Mouse (Mus musculus): Measurements from ENCODE around the gene Adap1. TPM values are rescaled to one million over a fixed set of nuclear protein-coding genes. Genes with fewer than 3 reads are reported as not detected.

Adap1 gene
- total and polyA plus RNA-seq, 2 experiments from 2014 or later = 0.53 to 1.00 TPM

DNA sequence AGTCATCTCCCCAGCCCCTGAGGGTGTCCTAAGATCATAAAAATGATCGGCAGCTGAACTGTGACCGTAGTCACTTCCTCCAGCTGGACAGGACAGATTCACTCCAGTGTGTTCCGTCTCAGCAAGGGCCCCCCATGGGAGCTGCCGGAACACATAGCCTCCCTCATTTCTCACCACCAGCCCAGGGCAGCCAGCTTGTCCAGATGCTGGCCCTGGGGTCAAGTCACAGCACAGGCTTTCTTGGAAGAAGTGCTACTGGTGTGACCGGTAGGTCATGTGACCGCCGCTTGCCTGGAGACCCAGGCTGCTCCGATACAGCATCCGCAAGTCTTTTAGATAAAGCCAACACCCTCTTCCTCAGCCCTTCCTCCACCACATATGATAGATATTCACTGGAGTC, 11.9 kb downstream of the Adap1 start:
- Histone ChIP-seq H3K36me3 (replicated peaks; ENCODE audit: control insufficient read depth, insufficient read depth, low read length) (no peaks in the 10 kb centered on the region), H3K4me2 (ENCODE audit: low read depth, low read length) (no peak overlapping the region), H3K27me3 (ENCODE audit: control insufficient read depth, insufficient read depth, low read length) (no peaks in the 10 kb centered on the region), H3K9me3 (replicated peaks; ENCODE audit: control insufficient read depth, low read length) (no peaks in the 10 kb centered on the region), H3K4me3 (ENCODE audit: low read depth, low read length) (no peak overlapping the region), H3K27ac (ENCODE audit: low read depth) (no peak overlapping the region), H3K9ac (replicated peaks; ENCODE audit: low read depth, low read length) (no peak overlapping the region), H3K4me1 (ENCODE audit: control insufficient read depth, insufficient read depth) (no peaks in the 10 kb centered on the region)
- WGBS = 65% methylated on average over 9 of the region's 9 CpGs
- no peak for DNase-seq (ENCODE audit: low spot score)
- no peak for ATAC-seq (ENCODE audit: insufficient read depth, low read depth)
- TF ChIP-seq EP300 (IDR thresholded peaks at IDR 0.05; ENCODE audit: low read depth) (no peak), CTCF (IDR thresholded peaks at IDR 0.05; ENCODE audit: low read depth) (no peak)

- H3K9me3 ChIP-seq (replicated peaks; ENCODE audit: control insufficient read depth, low read length) = no peaks in the 10 kb centered on the region
- no peaks in the 10 kb centered on the region for H3K36me3 ChIP-seq (replicated peaks; ENCODE audit: control insufficient read depth, insufficient read depth, low read length)
- H3K4me3 ChIP-seq (ENCODE audit: low read depth, low read length) = no peak overlapping the region
- no peaks in the 10 kb centered on the region for H3K27me3 ChIP-seq (ENCODE audit: control insufficient read depth, insufficient read depth, low read length)
- H3K4me2 ChIP-seq (ENCODE audit: low read depth, low read length) = no peak overlapping the region
- 81% methylated on average over 9 of the region's 9 CpGs for WGBS
- H3K27ac ChIP-seq (ENCODE audit: low read depth) = no peak overlapping the region
- TF ChIP-seq EP300 (IDR thresholded peaks at IDR 0.05; ENCODE audit: low read depth) (no peak), CTCF (IDR thresholded peaks at IDR 0.05; ENCODE audit: low read depth) (no peak)
- no peaks in the 10 kb centered on the region for H3K4me1 ChIP-seq (ENCODE audit: control insufficient read depth, insufficient read depth)
- no peak overlapping the region for H3K9ac ChIP-seq (replicated peaks; ENCODE audit: low read depth, low read length)
- DNase-seq (ENCODE audit: low spot score) (no peak), ATAC-seq (ENCODE audit: insufficient read depth, low read depth) (no peak)
Measured at GRCm38 (mm10) chr5:139311822-139312221, 13.6 kb downstream of the Adap1 start.

- Histone ChIP-seq H3K9ac (replicated peaks; ENCODE audit: low read depth, low read length) (no peak overlapping the region), H3K4me1 (ENCODE audit: control insufficient read depth, insufficient read depth) (no peaks in the 10 kb centered on the region), H3K27me3 (ENCODE audit: control insufficient read depth, insufficient read depth, low read length) (no peaks in the 10 kb centered on the region), H3K27ac (ENCODE audit: low read depth) (no peak overlapping the region), H3K36me3 (replicated peaks; ENCODE audit: control insufficient read depth, insufficient read depth, low read length) (no peaks in the 10 kb centered on the region), H3K4me2 (ENCODE audit: low read depth, low read length) (no peak overlapping the region), H3K9me3 (replicated peaks; ENCODE audit: control insufficient read depth, low read length) (no peaks in the 10 kb centered on the region), H3K4me3 (ENCODE audit: low read depth, low read length) (no peak overlapping the region)
- TF ChIP-seq EP300 (IDR thresholded peaks at IDR 0.05; ENCODE audit: low read depth) (no peak), CTCF (IDR thresholded peaks at IDR 0.05; ENCODE audit: low read depth) (no peak)
- no peak for ATAC-seq (ENCODE audit: insufficient read depth, low read depth)
- DNase-seq (ENCODE audit: low spot score) = no peak
- WGBS = 82% methylated on average over 4 of the region's 4 CpGs
Measured at GRCm38 (mm10) chr5:139310477-139310876, 14.9 kb downstream of the Adap1 start.

GRCm38 (mm10) chr5:139309946-139310345, 15.5 kb downstream of the Adap1 start:
- 75% methylated on average over 3 of the region's 3 CpGs for WGBS
- no peak for TF ChIP-seq EP300 (IDR thresholded peaks at IDR 0.05; ENCODE audit: low read depth)
- TF ChIP-seq CTCF (IDR thresholded peaks at IDR 0.05; ENCODE audit: low read depth) = no peak
- Histone ChIP-seq H3K27ac (ENCODE audit: low read depth) (no peak overlapping the region), H3K4me1 (ENCODE audit: control insufficient read depth, insufficient read depth) (no peaks in the 10 kb centered on the region), H3K9me3 (replicated peaks; ENCODE audit: control insufficient read depth, low read length) (no peaks in the 10 kb centered on the region), H3K27me3 (ENCODE audit: control insufficient read depth, insufficient read depth, low read length) (no peaks in the 10 kb centered on the region), H3K9ac (replicated peaks; ENCODE audit: low read depth, low read length) (no peak overlapping the region), H3K36me3 (replicated peaks; ENCODE audit: control insufficient read depth, insufficient read depth, low read length) (no peaks in the 10 kb centered on the region), H3K4me3 (ENCODE audit: low read depth, low read length) (no peak overlapping the region), H3K4me2 (ENCODE audit: low read depth, low read length) (no peak overlapping the region)
- no peak for ATAC-seq (ENCODE audit: insufficient read depth, low read depth)
- no peak for DNase-seq (ENCODE audit: low spot score)

DNA sequence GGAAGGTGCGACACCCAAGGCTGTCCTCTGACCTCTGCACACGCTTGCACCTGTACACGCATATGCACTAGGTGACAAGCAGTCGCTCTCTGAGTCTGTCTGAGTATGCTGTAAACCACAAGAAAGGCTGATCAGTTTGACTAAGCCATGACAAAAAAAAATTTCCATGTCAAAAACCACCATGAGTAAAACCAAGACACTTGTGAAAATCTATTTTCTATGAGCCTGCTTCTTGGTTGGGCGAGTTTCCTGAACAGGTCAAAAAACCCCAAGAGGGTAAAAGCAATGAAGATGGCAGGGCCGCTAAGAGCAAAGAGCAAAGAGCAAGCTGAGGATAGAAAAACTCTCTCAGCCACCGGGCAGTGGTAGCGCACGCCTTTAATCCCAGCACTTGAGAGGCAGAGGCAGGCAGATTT, 21.8 kb downstream of the Adap1 start:
- Histone ChIP-seq H3K4me1 (ENCODE audit: control insufficient read depth, insufficient read depth) (no peaks in the 10 kb centered on the region), H3K4me2 (ENCODE audit: low read depth, low read length) (no peak overlapping the region), H3K9ac (replicated peaks; ENCODE audit: low read depth, low read length) (no peak overlapping the region), H3K27me3 (ENCODE audit: control insufficient read depth, insufficient read depth, low read length) (0 out of 2 replicates have a peak, but pooled peaks cover 4% of the 10 kb centered on the region), H3K9me3 (replicated peaks; ENCODE audit: control insufficient read depth, low read length) (no peaks in the 10 kb centered on the region), H3K36me3 (replicated peaks; ENCODE audit: control insufficient read depth, insufficient read depth, low read length) (no peaks in the 10 kb centered on the region), H3K27ac (ENCODE audit: low read depth) (no peak overlapping the region), H3K4me3 (ENCODE audit: low read depth, low read length) (no peak overlapping the region)
- no peak for DNase-seq (ENCODE audit: low spot score)
- no peak for TF ChIP-seq CTCF (IDR thresholded peaks at IDR 0.05; ENCODE audit: low read depth)
- no peak for TF ChIP-seq EP300 (IDR thresholded peaks at IDR 0.05; ENCODE audit: low read depth)
- WGBS = 80% methylated on average over 9 of the region's 9 CpGs
- ATAC-seq (ENCODE audit: insufficient read depth, low read depth) = no peak

GRCm38 (mm10) chr5:139302101-139302500, 23.3 kb downstream of the Adap1 start:
- Histone ChIP-seq H3K4me3 (ENCODE audit: low read depth, low read length) (no peak overlapping the region), H3K27ac (ENCODE audit: low read depth) (no peak overlapping the region)

More at GRCm38 (mm10) chr5:139302101-139302500, 23.3 kb downstream of the Adap1 start:
- Histone ChIP-seq H3K27me3 (ENCODE audit: control insufficient read depth, insufficient read depth, low read length) (0 out of 2 replicates have a peak, but pooled peaks cover 4% of the 10 kb centered on the region), H3K36me3 (replicated peaks; ENCODE audit: control insufficient read depth, insufficient read depth, low read length) (no peaks in the 10 kb centered on the region), H3K9ac (replicated peaks; ENCODE audit: low read depth, low read length) (no peak overlapping the region), H3K9me3 (replicated peaks; ENCODE audit: control insufficient read depth, low read length) (no peaks in the 10 kb centered on the region), H3K4me1 (ENCODE audit: control insufficient read depth, insufficient read depth) (no peaks in the 10 kb centered on the region), H3K4me2 (ENCODE audit: low read depth, low read length) (no peak overlapping the region)
- WGBS = 81% methylated on average over 6 of the region's 6 CpGs
- DNase-seq (ENCODE audit: low spot score) (no peak), ATAC-seq (ENCODE audit: insufficient read depth, low read depth) (no peak)
- TF ChIP-seq EP300 (IDR thresholded peaks at IDR 0.05; ENCODE audit: low read depth) = no peak
- TF ChIP-seq CTCF (IDR thresholded peaks at IDR 0.05; ENCODE audit: low read depth) = no peak
